Mouse (Mus musculus) liver, postnatal 0 days (tissue): ENCODE results near the gene Poc1a.

Source experiments
- CTCF ChIP-seq: sonication (generic); IDR thresholded peaks from 2 replicates; pipeline ENCODE4 v1.5.1; 2016; ENCODE audit warnings: antibody characterized with exemption, low read depth
- EP300 ChIP-seq: IDR thresholded peaks from 2 replicates; pipeline ENCODE4 v1.6.1; 2016; ENCODE audit warnings: antibody characterized with exemption, low read depth, mild to moderate bottlenecking

DNA sequence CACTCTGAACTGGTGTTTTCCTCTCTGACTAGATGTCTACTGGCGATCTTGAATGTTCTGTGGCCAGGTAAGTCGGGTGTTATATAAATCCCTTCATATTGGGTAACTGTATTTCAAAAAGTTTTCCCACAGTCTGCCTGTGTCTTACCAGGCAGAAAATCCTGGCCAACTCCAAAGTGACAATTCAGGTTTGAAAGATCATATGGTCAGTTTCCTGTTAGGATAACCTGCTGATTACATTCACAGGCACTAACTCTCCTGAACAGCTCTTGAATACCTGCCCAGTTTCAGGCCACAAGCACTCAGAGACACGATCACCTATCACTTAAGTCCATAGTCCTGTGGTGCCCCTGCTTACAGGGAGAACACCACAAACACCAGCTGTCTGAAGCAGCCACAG is 18.8 kb upstream of the Poc1a start:
- TF ChIP-seq CTCF, result no peak
- no peak for TF ChIP-seq EP300
